Mouse (Mus musculus) cortical plate, adult 2 months (tissue): ENCODE results near the gene Sec61a1. TPM values are rescaled to one million over a fixed set of nuclear protein-coding genes. Genes with fewer than 3 reads are reported as not detected.

Experiments used
- H3K27ac ChIP-seq: fragments of 200-500 bp; 2 replicates; pipeline ENCODE4 v1.5.1; 2012; ENCODE audit warnings: low read length, control low read depth, inconsistent platforms; ENCODE audit not compliant: insufficient read depth
- H3K4me1 ChIP-seq: fragments of 200-500 bp; 2 replicates; pipeline ENCODE4 v1.6.1; 2011; ENCODE audit warnings: low read length; ENCODE audit not compliant: control insufficient read depth, insufficient read depth
- H3K4me3 ChIP-seq: fragments of 200-500 bp; 2 replicates; pipeline ENCODE4 v1.5.1; 2011; ENCODE audit warnings: mild to moderate bottlenecking, low read length, control low read depth; ENCODE audit not compliant: insufficient read depth
- CTCF ChIP-seq: fragments of 200-500 bp; IDR thresholded peaks from 2 replicates; pipeline ENCODE4 v1.5.1; 2011; ENCODE audit warnings: mild to moderate bottlenecking, control low read depth, low read length; ENCODE audit not compliant: insufficient read depth; ENCODE audit errors: extremely low read depth
- POLR2A ChIP-seq: fragments of 200-500 bp; IDR thresholded peaks from 2 replicates; pipeline ENCODE4 v1.6.1; 2011; ENCODE audit warnings: mild to moderate bottlenecking, low read length, control low read depth; ENCODE audit not compliant: insufficient read depth; ENCODE audit errors: extremely low read depth
- polyA plus RNA-seq: library from polyadenylated mRNA; depleted of rRNA; stranded (reverse); fragments of >200 nt; gene quantifications from 2 replicates; pipeline ENCODE4 v1.2.3, GENCODE M21; 2012; rRNA removed

The Sec61a1 gene
- polyA plus RNA-seq, 1 experiment = 89.3 TPM

- H3K27ac ChIP-seq = no peak overlapping the region
- no peak overlapping the region for H3K4me3 ChIP-seq
- peaks cover 2% of the 10 kb centered on the region; the same call in 1 of the 2 replicates for H3K4me1 ChIP-seq
- TF ChIP-seq POLR2A (no peak), CTCF (no peak)
Observed at GRCm38 (mm10) chr6:88490629-88491354, 27.9 kb downstream of the Sec61a1 start.

DNA sequence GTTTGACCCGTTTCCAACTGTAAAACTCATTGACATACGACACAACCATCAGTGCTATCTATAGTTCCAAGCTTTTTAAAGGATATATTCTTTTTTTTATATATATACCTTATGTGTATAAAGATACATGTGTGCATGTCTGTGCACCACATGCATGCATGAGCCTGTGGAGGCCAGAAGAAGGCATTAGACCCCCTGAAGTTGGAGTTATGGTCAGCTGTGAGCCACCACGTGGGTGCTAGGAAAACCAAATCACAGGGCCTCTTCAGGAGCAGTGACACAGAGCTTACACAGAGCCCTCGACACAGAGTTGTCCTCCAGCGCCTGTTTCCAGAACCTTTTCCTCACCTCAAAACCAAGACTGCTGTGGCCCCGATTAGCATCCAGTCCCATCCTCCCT is 28.9 kb downstream of the Sec61a1 start:
- Histone ChIP-seq H3K4me3 (no peak overlapping the region), H3K4me1 (peaks cover 2% of the 10 kb centered on the region; the same call in 1 of the 2 replicates), H3K27ac (no peak overlapping the region)
- TF ChIP-seq POLR2A (no peak), CTCF (no peak)

GRCm38 (mm10) chr6:88489026-88489425 is 29.7 kb downstream of the Sec61a1 start:
- Histone ChIP-seq H3K27ac (no peak overlapping the region), H3K4me3 (no peak overlapping the region), H3K4me1 (peaks cover 2% of the 10 kb centered on the region; the same call in 1 of the 2 replicates)
- TF ChIP-seq POLR2A (no peak), CTCF (no peak)

DNA sequence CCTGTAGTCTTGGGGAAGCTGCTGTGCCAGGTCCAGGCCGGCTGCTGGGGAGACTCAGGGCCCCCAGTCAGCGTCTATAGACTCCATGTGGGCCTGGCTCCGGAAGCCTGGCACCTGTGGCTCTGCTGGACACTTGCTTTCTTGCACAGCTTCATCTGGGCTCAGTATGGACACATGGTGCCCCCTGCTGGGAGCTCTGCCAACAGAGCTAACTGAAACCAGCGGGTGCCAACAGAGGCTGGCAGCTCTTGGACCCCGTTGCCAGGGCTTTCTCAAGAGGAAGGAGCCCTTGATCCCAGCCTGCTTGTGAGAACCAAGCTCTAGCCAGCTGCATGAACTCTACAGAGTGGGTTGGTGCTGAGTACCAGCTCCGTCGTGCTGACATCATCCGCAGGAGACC is 31.8 kb downstream of the Sec61a1 start:
- no peak overlapping the region for H3K27ac ChIP-seq
- H3K4me1 ChIP-seq = peaks cover 2% of the 10 kb centered on the region; the same call in 1 of the 2 replicates
- no peak overlapping the region for H3K4me3 ChIP-seq
- peak; percentile 43 for TF ChIP-seq CTCF
- no peak for TF ChIP-seq POLR2A

GRCm38 (mm10) chr6:88485378-88485777 is 33.3 kb downstream of the Sec61a1 start:
- H3K4me1 ChIP-seq = peaks cover 2% of the 10 kb centered on the region; the same call in 1 of the 2 replicates
- H3K27ac ChIP-seq = no peak overlapping the region
- TF ChIP-seq CTCF (no peak), POLR2A (no peak)

GRCm38 (mm10) chr6:88483913-88484312 is 34.8 kb downstream of the Sec61a1 start:
- H3K4me3 ChIP-seq = no peak overlapping the region
- H3K27ac ChIP-seq = no peak overlapping the region
- no peaks in the 10 kb centered on the region for H3K4me1 ChIP-seq
- TF ChIP-seq CTCF (no peak), POLR2A (no peak)

More at GRCm38 (mm10) chr6:88485378-88485777, 33.3 kb downstream of the Sec61a1 start:
- H3K4me3 ChIP-seq = no peak overlapping the region

DNA sequence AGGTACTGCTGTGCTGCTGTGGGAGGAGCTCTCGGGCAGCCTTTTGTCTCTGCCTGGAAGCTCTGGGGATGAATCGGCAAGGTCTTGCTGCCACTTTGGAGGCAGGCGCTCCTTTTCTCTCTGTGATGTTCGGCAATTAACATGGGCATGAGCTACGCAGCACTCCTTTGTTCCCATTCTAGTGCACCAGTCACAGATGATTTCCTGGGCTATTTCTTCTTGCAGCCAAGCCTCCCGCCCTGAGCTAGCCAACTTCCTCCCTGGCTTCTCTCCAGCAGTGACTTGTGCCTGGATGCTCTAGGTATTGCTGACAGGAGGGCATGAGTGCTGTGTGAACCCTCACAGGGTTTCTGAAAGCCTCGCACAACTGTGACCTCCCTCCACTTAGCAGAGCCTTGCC is 35.6 kb downstream of the Sec61a1 start:
- H3K27ac ChIP-seq = no peak overlapping the region

DNA sequence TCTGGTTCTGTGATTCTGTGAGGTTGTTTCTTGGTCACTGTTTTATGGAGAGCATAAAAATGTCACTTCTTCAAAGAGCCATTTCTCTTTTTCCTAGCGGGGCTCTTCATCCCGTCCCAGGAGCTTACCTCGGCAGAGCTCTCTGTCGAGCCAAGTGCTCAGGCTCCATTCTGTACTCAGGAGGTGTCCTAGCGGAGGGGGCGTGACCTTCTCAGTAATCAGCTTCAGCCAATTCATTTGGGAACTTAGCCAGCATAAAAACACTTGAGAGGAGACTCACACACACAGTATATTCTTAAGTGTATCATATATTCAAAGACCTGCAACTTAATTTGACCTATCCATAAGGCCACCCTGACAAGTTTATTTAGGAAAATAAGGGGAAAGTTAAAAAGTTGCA is 38.3 kb downstream of the Sec61a1 start:
- TF ChIP-seq POLR2A = no peak
- no peak for TF ChIP-seq CTCF
- H3K4me3 ChIP-seq = no peak overlapping the region

More for the DNA sequence above, 35.6 kb downstream of the Sec61a1 start:
- TF ChIP-seq POLR2A = no peak
- TF ChIP-seq CTCF = no peak
- H3K4me3 ChIP-seq = no peak overlapping the region
- no peaks in the 10 kb centered on the region for H3K4me1 ChIP-seq

GRCm38 (mm10) chr6:88469878-88470277 is 48.8 kb downstream of the Sec61a1 start:
- TF ChIP-seq CTCF (no peak), POLR2A (no peak)
- H3K4me3 ChIP-seq = no peak overlapping the region
- 0 out of 2 replicates have a peak, but pooled peaks cover 1% of the 10 kb centered on the region for H3K4me1 ChIP-seq
- no peak overlapping the region for H3K27ac ChIP-seq

More for the DNA sequence above, 38.3 kb downstream of the Sec61a1 start:
- H3K27ac ChIP-seq = no peak overlapping the region
- H3K4me1 ChIP-seq = no peaks in the 10 kb centered on the region

- H3K27ac ChIP-seq = no peak within 1 kb of the TSS
- peak within 1 kb of the TSS; percentile 65 for H3K4me3 ChIP-seq
- H3K4me1 ChIP-seq = 0 out of 2 replicates have a peak, but pooled peaks cover 1% of the 10 kb centered on the region
- TF ChIP-seq CTCF = no peak
- TF ChIP-seq POLR2A = peak; percentile 38; the same call in 1 of the 2 replicates
Observed at GRCm38 (mm10) chr6:88465181-88465920, 53.4 kb downstream of the Sec61a1 start, which contains the start of gene Ruvbl1. Gene Ruvbl1 (plus strand): TSS chr6:88465409.

DNA sequence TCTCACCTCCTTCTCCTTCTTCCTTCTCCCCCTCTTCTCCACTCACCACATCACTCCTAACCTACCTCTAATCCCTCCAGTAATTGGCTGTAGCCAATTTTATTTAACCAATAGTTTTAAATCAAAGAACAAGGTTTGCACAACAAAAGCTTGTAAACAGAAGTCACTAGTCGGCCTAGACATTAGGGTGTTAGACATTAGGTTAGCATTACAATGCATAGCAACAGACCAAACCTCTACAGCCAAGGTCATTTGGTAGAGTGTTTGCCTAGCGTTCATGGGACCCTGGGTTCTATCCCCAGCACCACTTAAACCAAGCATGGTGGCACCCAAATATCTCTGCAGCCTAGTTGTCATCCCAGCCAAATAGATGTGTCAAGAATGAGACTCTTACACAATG is 64.2 kb downstream of the Sec61a1 start:
- no peak for TF ChIP-seq POLR2A
- no peak for TF ChIP-seq CTCF
- no peak overlapping the region for H3K4me3 ChIP-seq
- H3K4me1 ChIP-seq = no peaks in the 10 kb centered on the region
- no peak overlapping the region for H3K27ac ChIP-seq

Other genes with a start within 250 kb of the Sec61a1 start
- gene Eefsec, start 72.4 kb downstream of the Sec61a1 start, polyA plus RNA-seq = 18.3 and 19.3 TPM in 2 replicates
- 48.0 and 48.2 TPM in 2 replicates for gene Ruvbl1, start 53.5 kb downstream of the Sec61a1 start, polyA plus RNA-seq
- gene Kbtbd12, start 119.0 kb upstream of the Sec61a1 start, polyA plus RNA-seq = 0.26 and 0.31 TPM in 2 replicates
- 220 TPM in 2 replicates for gene Mgll, start 205.5 kb upstream of the Sec61a1 start, polyA plus RNA-seq